Mouse (Mus musculus): ENCODE measurements around the gene Ly6g6e. TPM values are rescaled to one million over a fixed set of nuclear protein-coding genes. Genes with fewer than 3 reads are reported as not detected.
"Not testable (repeated sequence)": the region's sequence is repeated elsewhere in the genome, so short reads cannot be mapped to it uniquely, and the experiment has no call there.

Ly6g6e gene
- polyA plus RNA-seq, 1 experiment = 3.4 TPM

DNA sequence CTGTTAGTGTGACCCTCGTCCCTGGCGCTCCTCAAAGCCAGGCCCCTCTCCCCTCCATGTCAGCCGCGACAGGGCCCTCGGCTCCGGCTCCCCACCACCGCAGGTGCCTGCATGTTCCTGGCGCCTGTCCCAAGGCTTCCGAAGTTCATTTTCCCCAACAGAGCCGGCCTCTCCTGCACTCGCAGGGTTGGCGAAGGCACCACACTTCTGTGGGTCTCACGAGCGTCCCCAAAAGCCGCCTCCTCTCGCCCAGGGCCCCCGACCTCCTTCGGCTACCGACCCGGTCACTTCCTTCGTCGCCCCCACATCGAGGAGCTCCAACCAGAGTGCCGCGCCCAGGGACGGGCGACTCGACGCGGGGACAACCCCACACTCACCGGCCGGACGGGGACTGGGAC lies 44.0 kb downstream of the Ly6g6e start:
- H3K4me1 ChIP-seq (replicated peaks; ENCODE audit: control insufficient read depth, insufficient read depth, low read length) = peaks cover 16% of the 10 kb centered on the region

GRCm38 (mm10) chr17:35121143-35121799 lies 44.6 kb downstream of the Ly6g6e start, which contains the start of gene Gpank1:
Gene Gpank1, plus strand, starts transcription at chr17:35121455.
- Histone ChIP-seq H3K36me3 (ENCODE audit: control insufficient read depth, insufficient read depth, low read length) (peaks cover 24% of the 10 kb centered on the region), H3K27ac (ENCODE audit: control insufficient read depth, insufficient read depth, low read length) (peak within 1 kb of the TSS; percentile 31), H3K4me1 (replicated peaks; ENCODE audit: control insufficient read depth, insufficient read depth, low read length) (peaks cover 13% of the 10 kb centered on the region), H3K27me3 (ENCODE audit: control insufficient read depth, insufficient read depth, low read length) (no peaks in the 10 kb centered on the region), H3K4me3 (ENCODE audit: control insufficient read depth, insufficient read depth, low read length) (peak within 1 kb of the TSS; percentile 86)
- under 1% methylated on average over 50 of the region's 50 CpGs for WGBS
- DNase-seq = peak; percentile 98
- TF ChIP-seq POLR2A (IDR thresholded peaks at IDR 0.05; ENCODE audit: control insufficient read depth, extremely low read depth, insufficient read depth, low read length, poor library complexity) = peak; percentile 48; the same call in 1 of the 2 replicates
- no peak for TF ChIP-seq CTCF (IDR thresholded peaks at IDR 0.05; ENCODE audit: borderline replicate concordance, control insufficient read depth, extremely low read depth, insufficient read depth, low read length, poor library complexity)

More for the DNA sequence above, 44.0 kb downstream of the Ly6g6e start:
- Histone ChIP-seq H3K27ac (ENCODE audit: control insufficient read depth, insufficient read depth, low read length) (no peak overlapping the region), H3K27me3 (ENCODE audit: control insufficient read depth, insufficient read depth, low read length) (no peaks in the 10 kb centered on the region), H3K4me3 (ENCODE audit: control insufficient read depth, insufficient read depth, low read length) (peak overlapping the region; percentile 86), H3K36me3 (ENCODE audit: control insufficient read depth, insufficient read depth, low read length) (peaks cover 30% of the 10 kb centered on the region)
- no peak for DNase-seq
- TF ChIP-seq POLR2A (IDR thresholded peaks at IDR 0.05; ENCODE audit: control insufficient read depth, extremely low read depth, insufficient read depth, low read length, poor library complexity) (0 out of 2 replicates have a peak, but pooled peaks have one; percentile 3), CTCF (IDR thresholded peaks at IDR 0.05; ENCODE audit: borderline replicate concordance, control insufficient read depth, extremely low read depth, insufficient read depth, low read length, poor library complexity) (no peak)
- under 1% methylated on average over 33 of the region's 33 CpGs for WGBS

- no peak for TF ChIP-seq POLR2A (IDR thresholded peaks at IDR 0.05; ENCODE audit: control insufficient read depth, extremely low read depth, insufficient read depth, low read length, poor library complexity)
- no peak for TF ChIP-seq CTCF (IDR thresholded peaks at IDR 0.05; ENCODE audit: borderline replicate concordance, control insufficient read depth, extremely low read depth, insufficient read depth, low read length, poor library complexity)
- peak within 1 kb of the TSS; percentile 31 for H3K27ac ChIP-seq (ENCODE audit: control insufficient read depth, insufficient read depth, low read length)
- peak within 1 kb of the TSS; percentile 86 for H3K4me3 ChIP-seq (ENCODE audit: control insufficient read depth, insufficient read depth, low read length)
- DNase-seq = peak; percentile 41
- H3K36me3 ChIP-seq (ENCODE audit: control insufficient read depth, insufficient read depth, low read length) = peaks cover 19% of the 10 kb centered on the region
- WGBS = under 1% methylated on average over 19 of the region's 19 CpGs
- H3K4me1 ChIP-seq (replicated peaks; ENCODE audit: control insufficient read depth, insufficient read depth, low read length) = peaks cover 17% of the 10 kb centered on the region
- H3K27me3 ChIP-seq (ENCODE audit: control insufficient read depth, insufficient read depth, low read length) = no peaks in the 10 kb centered on the region
Measured at GRCm38 (mm10) chr17:35121871-35122303, 45.2 kb downstream of the Ly6g6e start, which contains the start of gene Csnk2b. Gene Csnk2b, minus strand, starts transcription at chr17:35122053.

GRCm38 (mm10) chr17:35123287-35123686 lies 46.6 kb downstream of the Ly6g6e start:
- not testable (repeated sequence) for DNase-seq; H3K36me3 ChIP-seq (ENCODE audit: control insufficient read depth, insufficient read depth, low read length); H3K27me3 ChIP-seq (ENCODE audit: control insufficient read depth, insufficient read depth, low read length); H3K4me3 ChIP-seq (ENCODE audit: control insufficient read depth, insufficient read depth, low read length); H3K27ac ChIP-seq (ENCODE audit: control insufficient read depth, insufficient read depth, low read length)
- 96% methylated on average over 9 of the region's 9 CpGs for WGBS
- H3K4me1 ChIP-seq (replicated peaks; ENCODE audit: control insufficient read depth, insufficient read depth, low read length) = peaks cover 27% of the 10 kb centered on the region

DNA sequence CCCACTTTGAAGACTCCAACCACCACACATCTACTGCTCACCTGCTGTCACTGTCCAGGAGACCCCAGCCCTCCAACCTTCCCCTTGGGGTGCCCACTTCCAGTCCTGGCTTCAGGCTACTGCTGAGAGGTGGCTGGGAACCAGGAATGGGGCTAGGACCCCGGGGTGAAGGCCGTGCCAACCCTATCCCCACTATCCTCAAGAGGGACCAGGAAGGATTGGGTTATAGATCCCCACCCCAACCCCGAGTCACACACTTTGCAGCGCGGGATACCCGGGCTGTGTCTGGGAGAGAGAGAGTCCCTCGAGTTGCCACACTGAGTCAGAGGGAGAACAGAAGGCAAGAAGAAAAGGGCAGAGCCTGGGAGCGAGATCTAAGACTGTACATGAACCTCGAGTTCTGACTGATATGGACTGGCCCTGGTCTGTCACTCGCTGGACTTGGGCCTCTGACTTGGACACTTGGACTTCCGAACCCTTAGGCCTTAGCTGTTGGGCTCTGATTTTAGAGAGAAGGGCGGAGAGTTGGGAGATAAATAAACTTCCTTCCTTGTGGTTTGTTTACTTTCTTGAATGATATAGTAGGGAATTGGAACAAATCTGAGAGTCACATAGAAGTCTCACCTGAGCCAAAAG lies 47.7 kb downstream of the Ly6g6e start:
- H3K27me3 ChIP-seq (ENCODE audit: control insufficient read depth, insufficient read depth, low read length); H3K27ac ChIP-seq (ENCODE audit: control insufficient read depth, insufficient read depth, low read length); H3K36me3 ChIP-seq (ENCODE audit: control insufficient read depth, insufficient read depth, low read length); DNase-seq; H3K4me3 ChIP-seq (ENCODE audit: control insufficient read depth, insufficient read depth, low read length): not testable (repeated sequence)
- peaks cover 27% of the 10 kb centered on the region for H3K4me1 ChIP-seq (replicated peaks; ENCODE audit: control insufficient read depth, insufficient read depth, low read length)
- 97% methylated on average over 12 of the region's 12 CpGs for WGBS

GRCm38 (mm10) chr17:35125081-35125480 lies 48.4 kb downstream of the Ly6g6e start:
- Histone ChIP-seq H3K27me3 (ENCODE audit: control insufficient read depth, insufficient read depth, low read length) (no peaks in the 10 kb centered on the region), H3K27ac (ENCODE audit: control insufficient read depth, insufficient read depth, low read length) (no peak overlapping the region), H3K4me3 (ENCODE audit: control insufficient read depth, insufficient read depth, low read length) (no peak overlapping the region), H3K4me1 (replicated peaks; ENCODE audit: control insufficient read depth, insufficient read depth, low read length) (peaks cover 27% of the 10 kb centered on the region), H3K36me3 (ENCODE audit: control insufficient read depth, insufficient read depth, low read length) (no peaks in the 10 kb centered on the region)
- 96% methylated on average over 1 of the region's 1 CpGs for WGBS
- no peak for DNase-seq
- TF ChIP-seq POLR2A (IDR thresholded peaks at IDR 0.05; ENCODE audit: control insufficient read depth, extremely low read depth, insufficient read depth, low read length, poor library complexity) (no peak), CTCF (IDR thresholded peaks at IDR 0.05; ENCODE audit: borderline replicate concordance, control insufficient read depth, extremely low read depth, insufficient read depth, low read length, poor library complexity) (no peak)

Data from thymus, adult 2 months (tissue).